Mouse (Mus musculus): ENCODE data around the gene Casp2.
A peak's percentile ranks its signal among the peaks of the same experiment; 100 is the strongest.

The Casp2 gene

DNA sequence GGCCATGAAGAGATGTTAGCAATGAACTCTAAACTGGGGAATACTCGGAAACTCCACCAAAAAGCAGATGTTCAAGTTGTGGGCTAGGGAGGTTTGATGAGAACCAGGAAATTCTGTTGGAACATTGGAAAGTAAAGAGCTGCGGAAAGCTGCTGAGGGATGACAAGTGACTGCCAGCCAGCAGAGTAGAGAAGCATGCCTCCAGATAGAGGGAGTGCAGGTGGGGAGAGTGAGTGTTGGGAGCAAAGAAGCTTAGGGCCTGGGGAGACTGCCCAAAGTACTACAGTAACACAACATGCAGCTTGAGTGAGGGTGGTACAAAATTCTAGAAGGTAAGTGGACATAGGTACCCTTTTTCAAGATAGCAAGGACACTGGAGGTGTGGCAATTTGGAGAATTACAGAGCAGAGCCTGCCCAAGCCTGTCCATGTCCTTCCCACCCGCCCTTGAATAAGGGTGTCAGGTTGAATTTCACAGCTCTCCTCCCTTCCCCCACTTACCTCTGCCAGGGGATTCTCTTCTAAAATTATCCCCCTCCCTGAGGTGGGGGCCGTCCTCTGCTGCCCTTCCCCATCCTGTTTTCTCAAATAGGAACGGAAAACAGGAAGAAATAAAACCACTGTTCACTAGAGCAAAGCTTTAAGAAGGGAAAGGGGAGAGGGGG lies 18.2 kb downstream of the Casp2 start:
- no peak for DNase-seq

DNA sequence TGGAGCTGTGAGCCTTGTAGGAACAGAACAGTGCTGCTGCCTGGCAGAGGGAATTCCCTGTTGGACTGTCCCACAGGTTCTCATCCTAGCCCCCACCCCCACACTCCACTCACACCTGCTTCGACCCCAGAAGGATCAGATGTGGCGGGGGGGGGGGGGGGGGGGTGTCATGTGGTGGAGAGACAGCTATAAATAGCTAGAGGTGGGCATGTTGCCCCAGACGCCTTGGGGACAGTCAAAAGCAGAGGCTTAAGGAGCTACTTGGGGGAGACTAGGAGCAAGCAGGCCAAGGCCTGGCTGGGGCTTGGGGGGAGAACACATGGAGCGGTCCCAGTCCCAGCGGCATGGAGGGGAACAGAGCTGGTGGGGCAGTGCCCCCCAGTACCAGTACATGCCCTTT lies 21.7 kb downstream of the Casp2 start, which contains the start of gene Clcn1:
TSS of gene Clcn1 (plus strand) at position 238 of the 400 bp plus-strand sequence.
- DNase-seq = no peak

DNA sequence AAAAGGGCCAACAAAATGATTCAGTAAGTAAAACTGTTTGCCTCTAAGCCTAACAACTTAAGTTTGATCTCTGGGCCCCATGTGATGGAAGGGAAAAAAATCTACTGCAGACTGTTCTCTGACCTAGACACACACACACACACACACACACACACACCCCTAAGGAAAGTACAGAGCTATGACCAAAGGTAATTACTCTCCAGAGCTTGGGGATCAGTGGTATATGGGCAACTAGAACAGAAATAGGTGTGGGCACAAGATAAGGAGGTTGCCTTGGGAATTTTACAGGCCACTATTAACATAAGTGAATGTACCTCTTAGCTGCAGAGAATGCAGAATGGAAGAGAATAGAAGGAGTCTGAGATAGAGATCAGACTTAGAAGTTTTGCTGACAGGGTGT lies 22.8 kb downstream of the Casp2 start:
- no peak for DNase-seq

DNA sequence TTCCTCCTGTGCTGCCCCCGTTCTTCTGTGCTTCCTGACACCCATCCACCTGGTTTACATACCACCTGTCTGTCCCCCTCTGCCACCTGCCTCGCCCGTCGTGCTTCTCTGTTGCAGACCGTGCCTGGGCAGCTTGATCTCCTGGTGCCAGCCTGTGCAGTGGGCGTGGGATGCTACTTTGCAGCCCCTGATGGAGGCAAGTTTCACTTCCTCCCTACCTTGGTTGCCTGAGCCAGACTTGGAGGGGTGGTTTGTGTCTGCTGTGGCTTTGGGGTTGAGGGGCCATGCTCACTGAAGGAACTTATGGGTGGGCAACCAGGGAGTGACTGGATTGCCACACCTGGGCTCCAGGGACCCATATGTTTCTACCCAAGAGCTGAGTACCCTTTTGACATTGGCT lies 28.5 kb downstream of the Casp2 start:
- no peak for DNase-seq

DNA sequence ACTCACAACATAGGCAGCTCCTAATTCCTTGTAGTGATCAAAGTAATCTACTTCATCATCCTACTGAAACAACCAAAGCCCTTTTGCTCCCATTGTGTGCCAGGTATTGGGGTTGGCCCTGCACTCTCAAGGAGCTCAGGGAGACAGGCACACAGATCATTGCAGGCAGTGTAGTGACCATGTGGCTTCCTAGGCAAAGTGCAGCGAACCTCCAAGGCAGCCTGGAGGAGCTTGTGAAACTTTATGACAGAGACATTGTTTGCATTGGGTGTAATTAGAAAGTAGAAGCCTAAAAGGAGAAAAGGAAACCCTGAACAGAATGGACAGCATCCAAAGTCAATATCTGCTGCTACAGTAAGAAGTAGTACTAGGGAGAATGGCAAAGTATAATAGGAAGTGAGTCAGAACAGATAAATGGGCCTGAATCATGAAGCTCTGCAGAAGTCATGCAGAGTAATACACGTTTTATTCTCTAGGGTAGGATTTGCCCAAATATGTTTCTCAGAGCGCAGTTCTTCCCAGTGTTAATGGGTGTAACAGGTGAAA lies 30.8 kb downstream of the Casp2 start:
- no peak for DNase-seq

DNA sequence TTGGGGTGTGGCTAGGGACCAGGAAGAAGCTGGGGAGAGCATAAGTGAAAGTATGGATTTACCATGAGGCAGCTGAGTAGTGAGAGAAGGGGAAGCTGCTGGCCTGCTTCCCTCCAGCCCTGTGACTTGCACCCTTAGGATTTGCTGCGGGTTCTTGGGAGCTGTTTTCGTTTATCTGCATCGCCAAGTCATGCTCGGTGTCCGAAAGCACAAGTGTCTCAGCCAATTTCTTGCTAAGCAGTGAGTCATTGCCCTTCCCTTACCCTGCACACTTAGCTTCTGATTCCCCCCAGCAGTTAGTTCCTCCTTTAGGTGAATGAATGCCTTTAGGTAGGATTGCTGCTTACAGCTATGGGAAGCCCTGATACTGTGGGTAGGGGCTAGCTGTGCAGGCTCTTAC lies 34.6 kb downstream of the Casp2 start:
- no peak for DNase-seq

DNA sequence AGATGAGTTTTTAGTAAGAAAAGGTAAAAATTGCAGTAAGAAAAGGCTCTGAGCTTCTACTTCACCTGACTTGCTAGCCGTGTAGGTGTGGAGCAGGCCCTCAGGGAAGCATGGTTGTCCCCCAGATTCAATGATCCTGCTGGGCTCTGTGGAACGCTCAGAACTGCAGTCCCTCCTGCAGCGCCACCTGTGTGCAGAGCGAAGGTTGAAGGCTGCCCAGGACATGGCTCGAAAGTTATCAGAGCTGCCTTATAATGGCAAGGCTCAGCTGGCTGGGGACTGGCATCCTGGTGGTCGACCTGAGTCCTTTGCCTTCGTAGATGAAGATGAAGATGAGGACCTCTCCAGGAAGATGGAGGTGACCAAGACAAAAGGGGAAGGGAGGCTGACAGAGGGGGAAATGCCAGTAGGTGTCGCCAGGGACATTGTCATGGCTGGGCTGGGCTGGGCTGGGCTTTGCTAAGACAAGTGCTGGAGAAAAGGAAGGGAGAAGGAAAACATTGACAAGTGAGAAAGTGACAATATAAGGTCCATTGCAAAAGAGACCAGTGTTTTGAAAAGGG lies 45.1 kb downstream of the Casp2 start:
- peak; percentile 7 for DNase-seq

DNA sequence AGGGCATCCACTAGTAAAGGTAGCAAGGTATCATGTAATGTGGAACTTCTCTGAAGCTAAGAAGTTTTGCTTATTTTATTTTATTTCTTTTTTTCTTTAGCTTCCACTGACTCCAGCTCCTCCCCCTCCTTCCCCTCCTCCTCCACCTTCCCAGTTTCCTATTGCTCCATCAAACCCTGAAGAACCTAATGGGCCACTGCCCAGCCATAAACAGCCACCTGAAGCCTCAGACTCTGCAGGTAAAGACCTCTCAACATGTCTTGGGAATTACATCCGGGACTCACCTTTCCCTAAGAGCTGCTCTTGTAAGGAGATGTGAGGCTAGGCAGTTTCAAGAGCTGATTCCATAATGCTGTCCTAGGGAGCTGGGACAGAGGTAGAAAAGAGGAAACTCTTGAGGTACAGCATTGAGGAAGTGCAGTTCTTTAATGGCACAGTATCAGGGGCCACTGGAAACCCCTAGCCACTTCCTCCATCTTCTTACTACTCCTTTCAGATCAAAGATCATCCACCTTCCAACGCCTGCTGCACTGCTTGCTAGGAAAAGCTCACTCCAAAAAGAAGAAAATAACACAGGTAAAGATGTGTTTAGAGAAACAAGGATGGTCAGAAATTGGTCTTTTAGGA lies 45.8 kb downstream of the Casp2 start:
- no peak for DNase-seq

DNA sequence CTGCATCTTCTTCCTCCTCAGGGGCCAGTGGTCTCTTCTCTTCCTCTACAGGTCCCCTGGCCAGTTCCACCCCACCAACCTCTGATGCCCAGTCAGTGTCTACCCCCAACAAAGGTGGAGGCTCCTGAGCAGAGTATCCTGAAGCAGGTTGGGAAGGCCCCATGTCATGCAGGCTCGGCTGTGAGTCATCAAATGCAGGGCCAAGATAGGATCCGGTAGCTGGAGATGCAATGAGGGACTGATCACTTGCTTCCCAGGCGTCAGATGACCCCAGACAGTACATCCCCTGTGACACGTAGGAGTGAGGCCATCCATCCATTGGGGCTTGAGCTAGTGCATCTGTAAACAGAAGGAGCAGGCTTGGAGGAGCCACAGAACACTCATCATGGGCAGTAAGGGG lies 53.5 kb downstream of the Casp2 start:
- DNase-seq = no peak

DNA sequence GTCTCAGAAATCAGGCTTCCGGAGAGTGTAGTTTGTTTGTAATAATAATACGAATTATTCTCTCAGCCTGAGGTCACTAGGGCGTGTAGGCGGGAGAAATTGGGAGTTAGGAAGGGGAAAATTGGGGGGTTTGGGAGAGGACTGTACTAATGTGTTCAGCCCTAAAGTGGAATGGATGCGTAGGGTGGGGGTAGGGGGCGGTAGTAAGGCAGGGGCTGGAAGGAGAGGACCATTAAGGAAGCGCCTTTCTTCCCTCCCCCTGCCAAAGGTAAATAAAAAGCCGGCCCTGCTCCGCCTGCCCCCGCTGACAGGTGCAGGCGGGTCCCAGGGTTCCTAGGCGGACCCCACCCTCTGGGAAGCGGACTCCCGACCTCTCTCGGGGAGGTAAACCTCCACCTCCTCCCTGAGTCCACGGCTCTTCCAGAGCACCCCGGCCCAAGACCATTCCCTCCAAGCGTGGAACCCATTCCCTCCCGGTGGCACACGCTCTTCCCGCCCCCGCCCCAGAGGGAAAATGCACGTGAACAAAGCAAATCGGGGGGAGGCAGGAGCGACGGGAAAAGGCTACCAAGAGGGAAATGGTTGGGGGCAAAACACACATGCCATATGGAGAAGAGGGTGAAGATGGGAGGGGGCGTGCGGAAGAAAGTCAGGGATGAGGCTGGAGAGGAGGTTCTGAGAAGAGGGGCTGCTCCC lies 58.7 kb downstream of the Casp2 start:
- DNase-seq = no peak

DNA sequence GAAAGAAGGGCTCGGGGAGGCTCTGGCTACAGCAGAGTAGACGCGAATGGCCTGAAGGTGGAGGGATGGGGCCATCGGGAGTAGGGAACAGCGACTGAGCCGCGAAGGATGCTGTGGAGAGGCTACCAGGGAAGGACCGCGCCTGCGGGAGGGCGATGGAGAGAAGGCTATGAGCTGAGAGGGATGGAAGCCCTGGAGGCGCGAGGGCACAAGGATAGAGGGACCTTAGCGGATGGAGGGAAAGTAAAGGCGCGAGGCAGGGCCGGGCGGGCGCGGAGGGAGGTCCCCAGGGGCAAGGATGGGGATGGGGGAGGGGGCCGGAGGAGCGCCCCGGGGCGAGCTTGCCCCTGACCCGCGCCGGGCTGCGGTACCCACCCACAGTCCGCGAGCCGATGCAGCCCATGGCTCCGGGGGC lies 59.3 kb downstream of the Casp2 start:
- peak; percentile 5 for DNase-seq

DNA sequence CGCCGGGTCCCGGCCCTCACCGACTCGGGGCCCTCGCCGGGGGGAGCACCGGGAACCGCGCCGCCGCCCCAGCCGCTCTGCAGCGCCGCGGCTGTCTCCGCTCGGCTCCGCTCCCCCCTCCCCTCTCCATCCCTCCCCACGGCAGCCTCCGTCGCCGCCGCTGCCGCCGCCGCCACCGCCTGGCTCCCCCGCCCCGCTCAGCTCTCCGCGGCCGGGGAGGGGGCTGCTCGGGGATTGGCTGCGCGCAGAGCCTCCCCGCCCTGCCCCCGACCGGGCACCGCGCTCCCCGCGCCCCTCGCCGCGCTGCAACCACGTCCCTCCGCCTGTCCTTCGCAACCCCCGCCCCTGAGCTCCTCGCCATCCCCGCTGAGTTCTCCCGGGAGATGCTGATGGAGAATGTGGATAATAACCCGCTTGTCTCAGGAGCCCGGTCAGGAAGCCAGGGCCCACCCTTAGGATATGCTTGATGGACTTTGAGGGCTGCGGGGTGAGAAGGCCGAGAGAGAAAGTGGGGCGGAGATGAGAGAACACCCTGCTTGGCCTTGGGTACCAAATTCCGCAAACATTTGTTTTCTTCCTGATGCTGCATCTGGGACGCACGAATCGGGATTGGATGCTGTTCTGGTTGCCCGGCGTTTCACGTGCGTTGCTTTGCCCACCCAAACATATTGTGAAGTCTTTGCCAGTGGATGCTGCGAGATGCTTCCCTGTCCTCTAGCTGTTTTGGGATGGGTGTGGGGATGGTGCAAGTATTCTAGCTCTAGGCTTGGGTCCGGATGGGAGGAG lies 59.9 kb downstream of the Casp2 start, which contains the start of gene Fam131b:
TSS of gene Fam131b (minus strand) at position 162 of the 786 bp plus-strand sequence.
- DNase-seq = peak; percentile 25

DNA sequence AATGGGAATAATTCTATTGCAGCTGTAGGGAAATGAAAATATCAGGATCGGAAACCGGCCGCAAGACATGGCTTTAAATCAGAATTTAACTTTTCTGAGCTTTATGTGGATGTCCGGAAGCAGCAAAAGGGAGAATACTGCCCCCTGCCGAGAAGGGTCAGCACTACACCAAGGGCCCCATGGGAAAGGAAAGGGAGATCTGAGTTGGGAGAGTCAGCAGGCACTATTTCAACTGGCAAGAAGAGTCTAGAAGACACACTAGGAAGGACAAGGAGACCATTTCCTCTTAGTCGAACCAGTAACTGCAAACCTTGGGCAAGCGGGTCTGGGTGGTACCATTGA lies 60.5 kb downstream of the Casp2 start:
- peak; percentile 69 for DNase-seq

DNA sequence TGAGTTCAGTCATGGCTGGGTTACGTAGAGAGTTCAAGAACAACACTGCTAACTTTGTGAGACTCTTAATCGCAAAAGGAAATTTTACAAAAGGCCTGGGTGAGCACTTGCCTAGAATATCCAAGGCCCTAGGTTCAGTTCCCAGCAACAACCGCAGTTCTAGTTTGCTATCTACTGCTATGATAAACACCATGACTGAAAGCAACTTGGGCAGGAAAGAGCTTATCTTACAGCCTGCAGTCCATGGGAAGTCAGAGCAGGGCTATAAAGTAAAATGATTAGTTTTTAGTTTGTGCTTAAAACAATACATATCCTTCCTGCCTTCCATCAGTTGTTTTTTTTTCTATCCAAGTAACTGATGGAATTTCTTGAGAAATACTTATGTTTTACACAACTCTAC lies 61.7 kb downstream of the Casp2 start:
- DNase-seq = no peak

DNA sequence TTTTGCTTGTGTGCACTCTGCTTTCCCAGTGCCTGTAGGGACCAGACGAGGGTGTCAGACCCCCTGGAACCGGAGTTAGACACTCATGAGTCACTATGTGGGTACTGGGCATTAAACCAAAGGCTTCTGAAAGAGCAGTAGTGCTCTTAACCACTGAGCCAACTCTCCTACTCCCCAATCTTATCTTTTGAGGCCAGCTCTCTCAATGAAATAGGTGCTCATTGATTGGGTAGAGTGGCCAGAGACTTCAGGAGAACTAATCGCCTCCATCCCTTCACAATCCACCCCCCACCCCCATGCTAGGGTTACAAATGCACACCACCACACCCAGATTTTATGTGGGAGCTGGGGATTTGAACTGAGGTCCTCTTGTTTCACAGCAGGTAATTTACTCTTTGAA lies 64.0 kb downstream of the Casp2 start:
- DNase-seq = no peak

DNA sequence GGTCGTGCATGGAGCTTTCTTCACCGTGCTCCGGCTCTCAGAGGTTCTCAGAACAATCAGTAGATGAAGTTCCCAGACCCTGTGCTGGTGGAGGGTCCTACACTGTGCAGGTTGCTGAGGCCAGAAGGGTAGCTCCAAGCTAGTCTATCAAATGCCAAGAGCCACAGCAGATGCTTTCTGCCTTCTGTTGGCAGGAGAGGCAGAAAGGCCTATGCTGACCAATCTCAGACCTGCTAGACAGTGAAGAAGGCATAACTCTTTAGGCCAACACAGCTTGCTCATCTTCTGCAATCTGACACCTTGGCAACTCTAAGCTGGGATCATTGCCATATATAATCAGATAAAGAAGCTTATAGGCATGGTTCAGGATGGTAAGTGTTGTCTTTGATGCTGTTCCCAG lies 65.4 kb downstream of the Casp2 start:
- no peak for DNase-seq

DNA sequence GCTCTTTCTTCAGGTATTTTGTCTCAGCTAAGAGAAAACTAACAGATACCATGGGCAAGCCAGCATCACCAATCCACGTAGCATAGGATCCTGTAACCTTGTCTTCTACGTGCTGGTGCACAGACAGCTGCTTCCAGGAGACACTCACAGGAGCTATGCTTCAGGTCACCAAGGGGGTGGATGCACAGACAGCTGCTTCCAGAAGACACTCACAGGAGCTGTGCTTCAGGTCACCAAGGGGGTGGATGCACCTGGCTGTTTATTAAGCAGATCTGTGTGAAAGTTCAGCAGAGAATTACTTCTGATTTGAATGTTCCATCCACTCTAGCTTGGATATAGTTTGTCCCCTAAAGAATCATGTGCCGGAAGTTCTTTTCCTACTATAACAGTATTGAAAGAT lies 66.2 kb downstream of the Casp2 start:
- DNase-seq = peak; percentile 11
